Mouse (Mus musculus) testis, adult 2 months (tissue): Measurements from ENCODE around the gene Rsad2. TPM values are rescaled to one million over a fixed set of nuclear protein-coding genes. Genes with fewer than 3 reads are reported as not detected.
"Not testable (repeated sequence)": the region's sequence is repeated elsewhere in the genome, so short reads cannot be mapped to it uniquely, and the experiment has no call there.

Experiments
- H3K27ac ChIP-seq: fragments of 200-500 bp; 2 replicates; pipeline ENCODE4 v1.5.1; 2012; ENCODE audit warnings: low read depth, low read length; ENCODE audit not compliant: control insufficient read depth, insufficient read depth
- H3K27me3 ChIP-seq: fragments of 200-500 bp; 2 replicates; pipeline ENCODE4 v1.6.1; 2012; ENCODE audit warnings: mild to moderate bottlenecking, low read length, moderate library complexity; ENCODE audit not compliant: control insufficient read depth, insufficient read depth
- H3K36me3 ChIP-seq: fragments of 200-500 bp; 2 replicates; pipeline ENCODE4 v1.6.1; 2012; ENCODE audit warnings: mild to moderate bottlenecking, low read length; ENCODE audit not compliant: control insufficient read depth, insufficient read depth
- H3K4me1 ChIP-seq: fragments of 200-500 bp; 2 replicates; pipeline ENCODE4 v1.6.1; 2012; ENCODE audit warnings: low read length; ENCODE audit not compliant: control insufficient read depth, insufficient read depth
- H3K4me3 ChIP-seq: fragments of 200-500 bp; 2 replicates; pipeline ENCODE4 v1.5.1; 2012; ENCODE audit warnings: low read depth, mild to moderate bottlenecking, low read length, moderate library complexity, mixed read lengths; ENCODE audit not compliant: control insufficient read depth
- CTCF ChIP-seq: fragments of 200-500 bp; IDR thresholded peaks from 2 replicates; pipeline ENCODE4 v1.5.1; 2012; ENCODE audit warnings: low read depth, mild to moderate bottlenecking, inconsistent platforms, low read length, moderate library complexity; ENCODE audit not compliant: control insufficient read depth, insufficient read depth, insufficient replicate concordance
- POLR2A ChIP-seq: fragments of 200-500 bp; IDR thresholded peaks from 2 replicates; pipeline ENCODE4 v1.6.1; 2012; ENCODE audit warnings: low read depth, mild to moderate bottlenecking, inconsistent platforms, low read length, moderate library complexity; ENCODE audit not compliant: control insufficient read depth
- polyA plus RNA-seq: library from polyadenylated mRNA; depleted of rRNA; stranded (reverse); fragments of >200 nt; gene quantifications from 2 replicates; pipeline ENCODE4 v1.2.3, GENCODE M21; 2012; rRNA removed

Gene Rsad2
- 0.07 and 0.12 TPM in 2 replicates for polyA plus RNA-seq

DNA sequence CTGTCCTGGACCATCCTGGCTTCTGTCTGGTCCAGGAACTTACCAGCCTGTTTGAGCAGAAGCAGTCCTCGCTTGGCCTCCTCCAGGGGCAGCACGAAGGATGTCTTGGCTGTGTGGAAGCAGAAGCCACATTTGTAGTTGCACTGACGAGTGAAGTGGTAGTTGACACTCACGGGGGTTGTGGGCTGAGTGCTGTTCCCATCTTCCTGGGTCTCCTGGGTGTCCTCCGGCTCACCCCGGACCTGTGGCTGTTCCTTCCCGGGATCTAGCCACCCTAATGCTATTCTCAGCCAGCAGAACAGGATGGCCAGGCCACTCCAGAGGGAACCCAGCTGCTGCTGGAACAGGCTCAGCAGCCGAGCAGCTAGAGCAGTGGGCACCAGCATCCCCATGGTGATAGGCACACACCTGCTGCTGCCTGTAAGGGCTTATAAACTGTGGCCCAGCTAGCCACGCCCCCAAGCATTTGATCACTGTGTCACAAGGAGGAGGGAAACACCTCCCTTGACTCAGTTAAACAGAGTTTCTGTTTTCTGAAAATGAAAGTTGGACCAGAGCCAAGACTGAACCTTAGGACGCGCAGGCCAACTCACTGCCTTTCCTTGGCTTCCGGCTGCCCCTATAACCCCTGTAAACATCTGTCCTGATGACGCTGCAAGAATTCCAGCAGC, at the start of gene Rsad2:
Rsad2 (minus strand) TSS at position 425 of the 671 bp plus-strand sequence.
- Histone ChIP-seq H3K4me1 (no peaks in the 10 kb centered on the region; the same call in 1 of the 2 replicates), H3K27ac (no peak within 1 kb of the TSS), H3K27me3 (no peaks in the 10 kb centered on the region), H3K36me3 (no peaks in the 10 kb centered on the region), H3K4me3 (no peak within 1 kb of the TSS)
- TF ChIP-seq POLR2A: no peak
- no peak for TF ChIP-seq CTCF

DNA sequence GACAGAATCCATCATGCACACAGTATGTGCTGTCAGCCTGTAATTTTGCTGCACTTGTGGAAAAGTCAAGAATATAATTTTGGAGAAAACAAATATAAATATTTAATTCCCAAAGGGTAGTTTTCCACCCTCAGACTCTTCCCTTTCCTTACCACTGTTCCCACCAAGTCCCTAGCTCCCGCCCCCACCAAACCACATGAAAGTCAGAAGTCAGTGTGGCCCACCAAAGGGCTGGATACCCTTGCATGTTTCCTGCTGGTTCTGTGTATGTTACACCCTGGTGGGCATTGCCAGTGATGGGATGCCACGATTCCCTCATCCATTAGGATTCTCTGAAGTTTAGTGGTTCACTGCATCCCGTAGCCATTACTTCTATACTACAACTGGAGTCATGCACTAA, 44.8 kb upstream of the Rsad2 start:
- no peak overlapping the region for H3K4me3 ChIP-seq
- no peaks in the 10 kb centered on the region for H3K27me3 ChIP-seq
- no peaks in the 10 kb centered on the region for H3K4me1 ChIP-seq
- H3K27ac ChIP-seq: no peak overlapping the region
- TF ChIP-seq CTCF (no peak), POLR2A (no peak)
- H3K36me3 ChIP-seq: no peaks in the 10 kb centered on the region

DNA sequence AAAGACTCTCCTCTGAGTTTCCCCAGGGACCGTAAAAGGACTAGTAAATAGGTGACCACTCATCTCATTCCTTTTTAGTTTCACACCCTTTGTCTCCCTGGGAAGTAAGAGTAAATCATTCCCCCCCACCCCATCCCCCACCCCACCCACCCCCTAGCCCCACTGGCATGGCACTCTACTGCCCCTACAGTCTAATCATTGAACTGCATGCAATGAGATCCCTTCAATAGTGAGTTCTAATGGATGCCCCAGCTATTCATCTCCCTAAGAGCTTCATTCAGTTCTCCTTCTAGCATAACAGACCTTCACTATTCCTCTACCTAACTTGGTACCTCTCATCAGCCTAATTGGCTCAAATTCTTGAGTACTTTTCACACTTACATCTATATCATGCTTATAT, 33.7 kb upstream of the Rsad2 start:
- H3K27ac ChIP-seq: no peak overlapping the region
- no peaks in the 10 kb centered on the region for H3K27me3 ChIP-seq
- TF ChIP-seq CTCF: no peak
- H3K4me1 ChIP-seq: no peaks in the 10 kb centered on the region
- H3K4me3 ChIP-seq: no peak overlapping the region
- H3K36me3 ChIP-seq: no peaks in the 10 kb centered on the region

DNA sequence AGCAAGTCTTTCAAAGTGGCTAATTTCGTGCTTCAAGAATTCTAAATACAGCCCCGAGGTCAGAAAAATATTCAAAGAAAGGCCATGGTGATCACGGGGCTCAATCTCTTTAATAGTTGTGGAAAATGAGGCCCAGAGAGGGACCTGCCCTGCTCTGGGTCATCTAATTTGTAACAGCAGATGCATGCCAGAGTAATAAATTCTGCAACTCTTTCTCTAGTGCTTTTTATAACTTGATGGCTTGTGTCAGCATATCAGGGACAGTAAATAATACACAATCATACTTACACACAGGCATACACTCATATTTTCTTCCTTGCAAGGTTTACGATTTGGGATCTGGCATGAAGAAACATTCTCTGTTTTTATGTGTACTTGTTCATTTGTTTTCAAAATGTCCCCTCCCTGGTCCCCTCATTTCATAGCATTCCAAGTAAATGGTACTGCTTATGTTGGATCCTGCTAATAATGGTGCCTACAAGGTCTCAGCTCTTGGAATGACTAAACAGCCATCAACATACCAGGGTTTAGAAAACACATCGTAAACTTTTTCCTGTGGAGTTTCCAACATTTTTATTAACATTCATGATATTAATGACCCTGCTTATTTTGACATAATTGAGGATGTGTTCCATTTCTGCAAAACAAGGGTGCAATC, 32.5 kb upstream of the Rsad2 start:
- TF ChIP-seq CTCF: no peak
- no peak for TF ChIP-seq POLR2A
- H3K4me1 ChIP-seq: no peaks in the 10 kb centered on the region
- no peak overlapping the region for H3K4me3 ChIP-seq
- no peak overlapping the region for H3K27ac ChIP-seq
- H3K36me3 ChIP-seq: no peaks in the 10 kb centered on the region
- no peaks in the 10 kb centered on the region for H3K27me3 ChIP-seq

DNA sequence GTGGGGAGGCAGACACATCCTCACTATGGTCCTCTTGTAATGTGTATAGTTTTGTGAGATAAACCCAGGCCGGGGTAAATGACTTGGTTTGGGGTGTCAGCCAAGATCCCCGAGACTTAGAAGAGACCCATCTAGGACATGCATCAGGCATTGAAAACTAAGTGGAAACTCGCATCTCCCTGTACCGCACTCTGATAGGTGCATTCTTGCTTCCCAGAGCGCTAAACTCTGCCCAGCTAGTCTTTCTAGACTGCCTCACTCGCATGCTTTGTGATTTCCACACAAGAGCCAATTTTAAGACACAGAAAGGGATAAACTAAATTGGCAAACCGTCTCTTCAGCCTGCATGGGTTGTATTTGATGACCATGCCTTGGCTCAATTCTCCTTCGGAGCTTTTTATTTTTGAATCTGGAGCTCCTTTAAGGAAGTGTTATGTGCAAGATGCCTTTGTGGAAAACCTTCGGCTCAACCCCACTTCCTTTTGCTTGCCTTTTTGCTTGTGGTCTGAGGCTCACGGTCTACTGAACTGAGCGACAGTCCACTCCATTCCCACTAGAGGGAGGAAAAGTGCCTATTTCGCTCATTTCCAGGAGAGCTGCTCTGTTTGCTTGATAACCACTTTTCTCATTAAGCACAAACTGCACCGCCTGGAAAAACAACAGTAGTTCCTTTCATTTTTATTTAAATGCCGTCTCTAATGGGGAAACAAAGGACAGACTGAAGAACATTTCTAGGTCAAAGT, 31.8 kb upstream of the Rsad2 start:
- H3K27me3 ChIP-seq: no peaks in the 10 kb centered on the region
- TF ChIP-seq POLR2A: no peak
- peak; percentile 8; the same call in 1 of the 2 replicates for TF ChIP-seq CTCF
- no peak overlapping the region for H3K4me3 ChIP-seq

DNA sequence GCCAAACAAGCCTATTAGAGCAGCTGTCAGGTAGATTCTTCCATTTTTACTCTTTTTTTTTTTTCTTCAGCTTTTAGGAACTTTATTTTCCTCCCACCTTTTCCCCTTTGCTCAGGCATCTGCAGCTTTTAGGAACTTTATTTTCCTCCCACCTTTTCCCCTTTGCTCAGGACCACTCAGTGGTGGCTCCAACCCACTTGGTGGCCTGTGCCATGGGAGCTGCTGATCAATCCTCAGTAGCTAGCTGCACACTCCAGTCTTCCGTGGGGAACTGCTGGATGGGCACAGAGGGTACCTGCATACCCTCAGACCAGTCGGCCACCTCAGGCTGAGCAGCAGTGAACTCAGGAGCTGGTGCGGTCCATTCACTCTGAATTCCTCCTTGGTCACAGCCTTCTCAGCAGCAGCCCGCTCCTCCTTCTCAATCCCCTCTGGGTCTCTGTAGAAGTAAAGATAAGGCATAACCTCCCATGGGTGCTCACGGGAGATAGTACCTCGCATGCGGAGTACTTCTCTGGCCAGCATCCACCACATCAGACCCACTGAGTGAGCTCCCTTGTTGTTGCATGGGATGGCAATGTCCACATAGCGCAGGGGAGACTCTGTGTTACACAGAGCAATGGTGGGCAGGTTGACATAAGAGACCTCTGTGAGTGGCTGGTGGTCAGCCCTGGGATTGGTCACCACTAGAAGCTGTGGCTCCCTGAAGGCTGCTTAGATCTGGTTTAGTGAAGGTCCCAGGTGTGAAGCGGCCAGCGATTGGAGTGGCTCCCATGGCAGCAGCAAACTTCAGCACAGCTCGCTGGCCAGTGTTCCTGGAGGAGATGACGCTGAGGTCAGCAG, 29.7 kb upstream of the Rsad2 start:
- not testable (repeated sequence) for H3K27me3 ChIP-seq, H3K36me3 ChIP-seq, H3K4me3 ChIP-seq, H3K27ac ChIP-seq, H3K4me1 ChIP-seq

More for the DNA sequence above, 31.8 kb upstream of the Rsad2 start:
- no peaks in the 10 kb centered on the region for H3K36me3 ChIP-seq
- no peak overlapping the region for H3K27ac ChIP-seq
- H3K4me1 ChIP-seq: no peaks in the 10 kb centered on the region
